Mouse (Mus musculus) embryonic fibroblast, embryonic 13.5 days (primary cell): ENCODE results near the gene Lrba. TPM values are rescaled to one million over a fixed set of nuclear protein-coding genes. Genes with fewer than 3 reads are reported as not detected.

Experiments
- H3K27ac ChIP-seq: 2 replicates; pipeline ENCODE4 v1.5.1; 2012; ENCODE audit warnings: low read length, control low read depth, inconsistent platforms; ENCODE audit not compliant: insufficient read depth
- H3K4me1 ChIP-seq: 2 replicates; pipeline ENCODE4 v1.6.1; 2011; ENCODE audit warnings: low read length; ENCODE audit not compliant: control insufficient read depth, insufficient read depth
- H3K4me3 ChIP-seq: 2 replicates; pipeline ENCODE4 v1.5.1; 2011; ENCODE audit warnings: mild to moderate bottlenecking, control low read depth, low read length; ENCODE audit not compliant: insufficient read depth
- CTCF ChIP-seq: IDR thresholded peaks from 2 replicates; pipeline ENCODE4 v1.5.1; 2011; ENCODE audit warnings: mild to moderate bottlenecking, control low read depth, low read length, moderate library complexity, borderline replicate concordance; ENCODE audit not compliant: insufficient read depth
- POLR2A ChIP-seq: IDR thresholded peaks from 2 replicates; pipeline ENCODE4 v1.6.1; 2011; ENCODE audit warnings: low read depth, mild to moderate bottlenecking, control low read depth, low read length, moderate library complexity
- polyA plus RNA-seq: library from polyadenylated mRNA; stranded (reverse); fragments of >200 nt; gene quantifications from 2 replicates; pipeline ENCODE4 v1.2.4, GENCODE M21; 2011; ENCODE audit warnings: low read depth; ENCODE audit not compliant: missing spikeins, insufficient read length

Lrba gene
- polyA plus RNA-seq = 11.6 and 17.8 TPM in 2 replicates

- no peak for TF ChIP-seq POLR2A
- TF ChIP-seq CTCF = no peak
- Histone ChIP-seq H3K4me1 (no peaks in the 10 kb centered on the region), H3K4me3 (peak within 1 kb of the TSS; percentile 77), H3K27ac (no peak within 1 kb of the TSS)
Measured at GRCm38 (mm10) chr3:86224564-86225421, at the start of gene Lrba. Gene Lrba (plus strand): TSS chr3:86224680.

- H3K4me3 ChIP-seq = no peak overlapping the region
- no peak overlapping the region for H3K27ac ChIP-seq
- H3K4me1 ChIP-seq = no peaks in the 10 kb centered on the region
- no peak for TF ChIP-seq CTCF
- no peak for TF ChIP-seq POLR2A
Measured at GRCm38 (mm10) chr3:86179714-86180113, 44.8 kb upstream of the Lrba start.

GRCm38 (mm10) chr3:86181107-86181506 lies 43.4 kb upstream of the Lrba start:
- TF ChIP-seq POLR2A (no peak), CTCF (no peak)
- no peaks in the 10 kb centered on the region for H3K4me1 ChIP-seq
- H3K27ac ChIP-seq = no peak overlapping the region
- no peak overlapping the region for H3K4me3 ChIP-seq

DNA sequence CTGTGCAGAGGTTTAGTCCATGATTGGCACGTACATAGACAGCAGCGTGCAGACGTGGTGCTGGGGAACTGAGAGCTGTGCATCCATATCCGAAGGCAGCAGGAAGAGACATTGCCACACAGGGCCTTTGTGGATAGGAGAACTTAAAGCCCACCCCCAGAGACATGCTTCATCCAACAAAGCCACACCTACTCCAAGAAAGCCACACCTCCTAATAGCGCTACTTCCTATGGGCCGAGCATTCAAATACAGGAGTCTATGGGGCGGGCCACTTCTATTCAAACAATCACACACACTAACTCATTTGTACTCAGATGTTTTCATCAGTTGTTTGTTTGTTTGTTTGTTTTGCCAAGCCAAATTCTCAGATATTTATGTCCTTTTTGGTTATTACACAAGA lies 39.9 kb upstream of the Lrba start:
- Histone ChIP-seq H3K4me1 (no peaks in the 10 kb centered on the region), H3K27ac (no peak overlapping the region), H3K4me3 (no peak overlapping the region)
- no peak for TF ChIP-seq CTCF
- no peak for TF ChIP-seq POLR2A

DNA sequence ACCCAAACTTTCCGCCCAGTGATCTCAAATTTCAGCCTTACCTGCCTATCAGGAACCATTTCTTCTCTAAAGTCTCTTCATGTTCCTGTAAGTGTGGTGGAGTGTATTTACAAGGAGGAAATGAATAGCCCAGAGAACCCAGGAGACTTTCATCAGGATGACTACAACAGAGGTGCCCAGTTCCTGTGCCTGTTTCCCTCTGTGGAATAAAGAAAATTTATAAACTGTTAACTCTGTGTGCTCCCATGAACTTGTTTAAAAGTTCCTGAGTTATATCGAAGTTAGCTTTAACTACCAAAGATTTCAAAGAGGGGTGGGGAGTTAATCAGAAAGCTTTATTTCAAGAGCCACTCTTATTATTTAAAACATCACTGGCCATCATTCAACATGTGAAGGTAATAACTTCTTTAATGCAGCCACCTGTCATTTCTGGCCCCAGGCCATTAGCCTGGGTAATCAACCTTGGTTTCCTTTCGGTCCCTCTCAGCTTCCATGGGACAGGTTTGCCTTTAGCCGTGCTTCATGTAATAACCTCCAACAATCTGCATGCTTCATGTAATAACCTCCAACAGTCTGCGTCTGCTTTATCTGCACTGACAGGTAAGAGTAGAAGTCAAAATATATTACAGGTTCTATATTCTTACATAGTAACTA lies 36.6 kb upstream of the Lrba start:
- Histone ChIP-seq H3K4me1 (no peaks in the 10 kb centered on the region), H3K27ac (no peak overlapping the region), H3K4me3 (no peak overlapping the region)
- no peak for TF ChIP-seq CTCF
- TF ChIP-seq POLR2A = no peak

- Histone ChIP-seq H3K4me3 (no peak overlapping the region), H3K4me1 (no peaks in the 10 kb centered on the region), H3K27ac (no peak overlapping the region)
- no peak for TF ChIP-seq POLR2A
- TF ChIP-seq CTCF = no peak
Measured at GRCm38 (mm10) chr3:86195981-86196380, 28.5 kb upstream of the Lrba start.

GRCm38 (mm10) chr3:86196471-86196870 lies 28.0 kb upstream of the Lrba start:
- Histone ChIP-seq H3K4me3 (no peak overlapping the region), H3K27ac (no peak overlapping the region), H3K4me1 (no peaks in the 10 kb centered on the region)
- TF ChIP-seq CTCF (no peak), POLR2A (no peak)

DNA sequence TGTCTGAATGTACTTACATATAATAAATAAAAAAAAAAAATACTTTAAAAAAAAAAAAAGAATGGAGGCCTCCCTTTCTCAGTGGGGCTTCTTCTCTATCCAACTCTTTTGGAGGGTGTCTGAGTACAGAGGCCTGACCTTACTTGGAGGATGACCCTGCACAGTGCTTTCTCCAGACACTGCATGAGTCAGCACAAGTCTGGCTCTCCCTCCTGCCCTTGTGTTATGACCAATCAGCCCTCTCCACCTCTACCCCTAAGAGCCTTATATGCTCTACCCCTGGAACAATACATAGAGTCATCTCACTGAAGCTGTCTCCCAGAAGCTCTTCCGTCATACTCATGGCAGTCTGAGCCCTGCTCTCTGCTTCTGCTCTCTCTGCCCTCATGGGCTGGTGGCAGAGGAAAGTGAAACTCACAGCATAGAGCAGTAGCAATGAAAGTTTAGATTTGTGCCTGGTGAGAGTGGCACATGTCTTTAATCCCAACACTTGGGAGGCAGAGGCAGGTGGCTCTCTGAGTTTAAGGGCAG lies 22.8 kb upstream of the Lrba start:
- Histone ChIP-seq H3K4me3 (no peak overlapping the region), H3K27ac (no peak overlapping the region), H3K4me1 (no peaks in the 10 kb centered on the region)
- no peak for TF ChIP-seq POLR2A

GRCm38 (mm10) chr3:86202449-86202848 lies 22.0 kb upstream of the Lrba start:
- TF ChIP-seq CTCF = no peak
- TF ChIP-seq POLR2A = no peak
- H3K4me3 ChIP-seq = no peak overlapping the region
- H3K27ac ChIP-seq = no peak overlapping the region

DNA sequence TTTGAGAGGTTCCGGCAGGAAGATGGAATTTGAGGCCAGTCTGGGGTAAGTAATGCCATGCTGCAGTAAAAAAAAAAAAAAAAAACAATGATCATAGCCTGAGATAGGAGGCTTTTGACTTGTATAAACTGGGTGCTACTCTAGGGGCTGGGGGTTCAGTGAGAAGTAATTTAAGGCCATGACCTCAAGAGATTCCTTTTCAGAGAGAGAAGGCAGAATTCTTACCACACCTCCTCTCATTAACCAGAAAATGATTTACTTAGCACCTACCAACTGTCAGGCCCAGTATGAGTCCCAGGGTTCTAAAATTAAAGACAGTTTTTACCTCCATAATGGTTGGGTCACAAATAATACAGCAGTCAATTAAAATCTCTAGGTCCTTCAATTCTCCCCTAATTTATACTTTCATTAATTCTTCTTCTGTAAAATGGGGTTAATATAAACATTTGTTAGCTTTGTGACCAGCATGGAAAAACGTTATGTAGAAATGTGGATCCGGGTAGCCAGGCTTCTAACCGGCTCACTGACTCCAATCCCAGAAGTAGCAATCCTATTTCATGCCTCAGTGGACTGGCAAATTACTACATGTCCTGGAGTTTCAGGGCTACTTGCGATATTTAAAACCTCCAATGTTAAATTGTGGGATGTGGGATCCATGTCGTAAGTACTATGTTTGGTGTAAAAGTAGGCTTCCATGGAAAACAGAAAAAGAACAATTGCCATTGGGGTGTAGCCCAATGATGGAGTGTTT lies 19.7 kb upstream of the Lrba start:
- H3K4me1 ChIP-seq = no peaks in the 10 kb centered on the region
- no peak overlapping the region for H3K27ac ChIP-seq
- no peak overlapping the region for H3K4me3 ChIP-seq
- TF ChIP-seq POLR2A (no peak), CTCF (no peak)

More at GRCm38 (mm10) chr3:86202449-86202848, 22.0 kb upstream of the Lrba start:
- no peaks in the 10 kb centered on the region for H3K4me1 ChIP-seq
